Mouse (Mus musculus): ENCODE results near the gene Zkscan6. TPM values are rescaled to one million over a fixed set of nuclear protein-coding genes. Genes with fewer than 3 reads are reported as not detected.

The Zkscan6 gene
- polyA plus RNA-seq, 1 experiment from 2014 or later, result 13.3 TPM

GRCm38 (mm10) chr11:65781596-65781995 lies 25.4 kb upstream of the Zkscan6 start:
- H3K9me3 ChIP-seq (ENCODE audit: low read length), result no peaks in the 10 kb centered on the region
- 76% methylated on average over 3 of the region's 3 CpGs for WGBS
- H3K4me3 ChIP-seq (ENCODE audit: low read depth, low read length), result no peak overlapping the region

GRCm38 (mm10) chr11:65786160-65786559 lies 20.8 kb upstream of the Zkscan6 start:
- no peaks in the 10 kb centered on the region for H3K9me3 ChIP-seq (ENCODE audit: low read length)
- ATAC-seq (no peak), DNase-seq (ENCODE audit: low spot score) (no peak)
- H3K4me1 ChIP-seq (ENCODE audit: insufficient read depth, low read depth, low read length), result peaks cover 17% of the 10 kb centered on the region; the same call in 1 of the 2 replicates
- no peaks in the 10 kb centered on the region for H3K27me3 ChIP-seq (replicated peaks; ENCODE audit: insufficient read depth, low read length)
- no peak overlapping the region for H3K4me3 ChIP-seq (ENCODE audit: low read depth, low read length)
- TF ChIP-seq CTCF (IDR thresholded peaks at IDR 0.05), result no peak
- no peak for TF ChIP-seq EP300 (IDR thresholded peaks at IDR 0.05)
- H3K4me2 ChIP-seq (replicated peaks; ENCODE audit: low read depth, low read length), result peak overlapping the region; percentile 74; the same call in 1 of the 2 replicates
- no peak overlapping the region for H3K27ac ChIP-seq (ENCODE audit: low read length)
- no peaks in the 10 kb centered on the region for H3K36me3 ChIP-seq (ENCODE audit: insufficient read depth, low read length)
- WGBS, result 74% methylated on average over 2 of the region's 2 CpGs
- no peak overlapping the region for H3K9ac ChIP-seq (replicated peaks; ENCODE audit: low read depth)

More at GRCm38 (mm10) chr11:65781596-65781995, 25.4 kb upstream of the Zkscan6 start:
- H3K4me1 ChIP-seq (ENCODE audit: insufficient read depth, low read depth, low read length), result peaks cover 15% of the 10 kb centered on the region; the same call in 1 of the 2 replicates
- no peaks in the 10 kb centered on the region for H3K27me3 ChIP-seq (replicated peaks; ENCODE audit: insufficient read depth, low read length)
- TF ChIP-seq EP300 (IDR thresholded peaks at IDR 0.05) (no peak), CTCF (IDR thresholded peaks at IDR 0.05) (no peak)
- no peak overlapping the region for H3K27ac ChIP-seq (ENCODE audit: low read length)
- H3K9ac ChIP-seq (replicated peaks; ENCODE audit: low read depth), result no peak overlapping the region
- H3K4me2 ChIP-seq (replicated peaks; ENCODE audit: low read depth, low read length), result no peak overlapping the region
- no peak for ATAC-seq
- peaks cover 5% of the 10 kb centered on the region; the same call in 1 of the 2 replicates for H3K36me3 ChIP-seq (ENCODE audit: insufficient read depth, low read length)
- no peak for DNase-seq (ENCODE audit: low spot score)

DNA sequence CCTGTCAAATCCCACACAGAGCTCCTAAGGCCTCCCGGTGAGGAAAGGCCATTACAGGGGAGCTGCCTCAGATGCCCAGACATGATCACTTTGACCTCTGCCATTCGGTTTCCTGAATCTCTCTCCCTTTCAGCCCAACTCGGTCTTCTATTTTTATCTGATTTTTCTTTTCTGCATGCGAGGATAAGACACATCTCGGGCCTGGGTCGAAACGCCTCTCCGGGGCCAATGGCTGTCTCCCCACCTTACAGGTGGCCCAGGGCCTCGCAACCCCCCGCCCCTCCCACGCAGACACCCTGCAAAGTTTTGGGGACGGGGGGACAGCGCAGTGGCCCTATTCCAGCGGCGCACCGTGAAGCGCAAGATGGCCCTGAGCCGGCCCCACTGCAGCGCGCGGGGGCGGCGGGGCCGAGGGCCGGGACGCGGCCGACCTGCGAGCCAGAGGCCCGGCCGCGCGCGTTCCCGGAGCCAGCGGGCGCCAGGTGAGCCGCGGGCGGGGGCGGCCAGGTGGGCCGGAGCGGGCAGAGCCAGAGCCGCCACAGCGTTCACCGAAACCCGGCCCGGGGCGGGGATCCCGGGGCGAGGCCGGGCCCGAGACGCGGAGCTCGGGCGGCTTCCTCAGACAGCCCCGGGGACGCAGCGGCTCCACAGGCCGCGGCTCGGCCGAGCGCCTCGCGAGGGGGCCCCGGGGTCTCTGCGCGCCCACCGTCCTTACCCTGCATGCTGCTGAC lies 19.4 kb upstream of the Zkscan6 start:
- peak overlapping the region; percentile 74 for H3K4me2 ChIP-seq (replicated peaks; ENCODE audit: low read depth, low read length)
- ATAC-seq, result peak; percentile 84
- H3K27ac ChIP-seq (ENCODE audit: low read length), result peak overlapping the region; percentile 94
- TF ChIP-seq CTCF (IDR thresholded peaks at IDR 0.05), result no peak
- no peak for TF ChIP-seq EP300 (IDR thresholded peaks at IDR 0.05)
- peak overlapping the region; percentile 96 for H3K9ac ChIP-seq (replicated peaks; ENCODE audit: low read depth)
- no peaks in the 10 kb centered on the region for H3K36me3 ChIP-seq (ENCODE audit: insufficient read depth, low read length)
- H3K27me3 ChIP-seq (replicated peaks; ENCODE audit: insufficient read depth, low read length), result no peaks in the 10 kb centered on the region
- peak; percentile 42 for DNase-seq (ENCODE audit: low spot score)
- H3K4me3 ChIP-seq (ENCODE audit: low read depth, low read length), result peak overlapping the region; percentile 99
- H3K9me3 ChIP-seq (ENCODE audit: low read length), result no peaks in the 10 kb centered on the region
- H3K4me1 ChIP-seq (ENCODE audit: insufficient read depth, low read depth, low read length), result peaks cover 17% of the 10 kb centered on the region; the same call in 1 of the 2 replicates
- WGBS, result under 1% methylated on average over 55 of the region's 71 CpGs

- Histone ChIP-seq H3K27ac (ENCODE audit: low read length) (peak within 1 kb of the TSS; percentile 94), H3K27me3 (replicated peaks; ENCODE audit: insufficient read depth, low read length) (no peaks in the 10 kb centered on the region), H3K9ac (replicated peaks; ENCODE audit: low read depth) (peak within 1 kb of the TSS; percentile 96), H3K4me2 (replicated peaks; ENCODE audit: low read depth, low read length) (peak within 1 kb of the TSS; percentile 74), H3K4me3 (ENCODE audit: low read depth, low read length) (peak within 1 kb of the TSS; percentile 99), H3K4me1 (ENCODE audit: insufficient read depth, low read depth, low read length) (peaks cover 17% of the 10 kb centered on the region; the same call in 1 of the 2 replicates), H3K9me3 (ENCODE audit: low read length) (no peaks in the 10 kb centered on the region), H3K36me3 (ENCODE audit: insufficient read depth, low read length) (no peaks in the 10 kb centered on the region)
- DNase-seq (ENCODE audit: low spot score), result peak; percentile 94
- under 1% methylated on average over 30 of the region's 36 CpGs for WGBS
- TF ChIP-seq EP300 (IDR thresholded peaks at IDR 0.05) (no peak), CTCF (IDR thresholded peaks at IDR 0.05) (peak; percentile 3; the same call in 1 of the 2 replicates)
- peak; percentile 99 for ATAC-seq
Observed at GRCm38 (mm10) chr11:65788154-65788553, 18.8 kb upstream of the Zkscan6 start, which contains the start of gene Map2k4. Map2k4 (minus strand) TSS chr11:65788297.

GRCm38 (mm10) chr11:65794428-65795219 lies 12.4 kb upstream of the Zkscan6 start:
- no peak overlapping the region for H3K4me3 ChIP-seq (ENCODE audit: low read depth, low read length)
- ATAC-seq, result no peak; the same call in 1 of the 2 replicates
- WGBS, result 45% methylated on average over 10 of the region's 10 CpGs
- no peaks in the 10 kb centered on the region for H3K27me3 ChIP-seq (replicated peaks; ENCODE audit: insufficient read depth, low read length)
- TF ChIP-seq EP300 (IDR thresholded peaks at IDR 0.05) (0 out of 2 replicates have a peak, but pooled peaks have one; percentile 17), CTCF (IDR thresholded peaks at IDR 0.05) (no peak)
- H3K36me3 ChIP-seq (ENCODE audit: insufficient read depth, low read length), result no peaks in the 10 kb centered on the region
- no peaks in the 10 kb centered on the region for H3K4me1 ChIP-seq (ENCODE audit: insufficient read depth, low read depth, low read length)
- no peak overlapping the region for H3K9ac ChIP-seq (replicated peaks; ENCODE audit: low read depth)
- H3K9me3 ChIP-seq (ENCODE audit: low read length), result no peaks in the 10 kb centered on the region
- peak; percentile 41 for DNase-seq (ENCODE audit: low spot score)
- no peak overlapping the region for H3K4me2 ChIP-seq (replicated peaks; ENCODE audit: low read depth, low read length)
- no peak overlapping the region for H3K27ac ChIP-seq (ENCODE audit: low read length)

- no peak for ATAC-seq
- Histone ChIP-seq H3K9me3 (ENCODE audit: low read length) (no peaks in the 10 kb centered on the region), H3K4me3 (ENCODE audit: low read depth, low read length) (no peak overlapping the region), H3K9ac (replicated peaks; ENCODE audit: low read depth) (no peak overlapping the region), H3K36me3 (ENCODE audit: insufficient read depth, low read length) (no peaks in the 10 kb centered on the region), H3K4me2 (replicated peaks; ENCODE audit: low read depth, low read length) (no peak overlapping the region), H3K4me1 (ENCODE audit: insufficient read depth, low read depth, low read length) (no peaks in the 10 kb centered on the region), H3K27ac (ENCODE audit: low read length) (no peak overlapping the region), H3K27me3 (replicated peaks; ENCODE audit: insufficient read depth, low read length) (no peaks in the 10 kb centered on the region)
- 70% methylated on average over 1 of the region's 1 CpGs for WGBS
- no peak for TF ChIP-seq CTCF (IDR thresholded peaks at IDR 0.05)
- no peak for TF ChIP-seq EP300 (IDR thresholded peaks at IDR 0.05)
- no peak for DNase-seq (ENCODE audit: low spot score)
Observed at GRCm38 (mm10) chr11:65795896-65796295, 11.1 kb upstream of the Zkscan6 start.

All from lung, postnatal 0 days (tissue).